Mouse (Mus musculus) hindbrain, embryonic 16.5 days (tissue): Measurements from ENCODE around the gene Adora3. TPM values are rescaled to one million over a fixed set of nuclear protein-coding genes. Genes with fewer than 3 reads are reported as not detected.
"Not testable (repeated sequence)": the region's sequence is repeated elsewhere in the genome, so short reads cannot be mapped to it uniquely, and the experiment has no call there.

Experiments
- ATAC-seq: fragments of 200-750 bp; cut with Nextera tagmentation; 2 replicates; pipeline ENCODE4 v1.8.0; 2017; ENCODE audit warnings: moderate TSS enrichment, moderate library complexity
- H3K27ac ChIP-seq: fragments of 300-500 bp; sonication (generic); 2 replicates; pipeline ENCODE4 v1.5.1; 2014; ENCODE audit warnings: low read depth, mild to moderate bottlenecking, control low read depth, low read length, moderate library complexity
- H3K27me3 ChIP-seq: fragments of 300-500 bp; sonication (generic); replicated peaks from 2 replicates; pipeline ENCODE4 v1.6.1; 2014; ENCODE audit warnings: low read length; ENCODE audit not compliant: control insufficient read depth, insufficient read depth
- H3K36me3 ChIP-seq: fragments of 300-500 bp; sonication (generic); 2 replicates; pipeline ENCODE4 v1.6.1; 2014; ENCODE audit warnings: mild to moderate bottlenecking, low read length, moderate library complexity, mixed read lengths; ENCODE audit not compliant: control insufficient read depth, insufficient read depth
- H3K4me1 ChIP-seq: fragments of 300-500 bp; sonication (generic); 2 replicates; pipeline ENCODE4 v1.6.1; 2014; ENCODE audit warnings: low read depth, low read length; ENCODE audit not compliant: control insufficient read depth, insufficient read depth
- H3K4me2 ChIP-seq: fragments of 300-500 bp; sonication (generic); 2 replicates; pipeline ENCODE4 v1.6.1; 2014; ENCODE audit warnings: mild to moderate bottlenecking, low read length, control low read depth, moderate library complexity
- H3K4me3 ChIP-seq: fragments of 300-500 bp; sonication (generic); 2 replicates; pipeline ENCODE4 v1.5.1; 2014; ENCODE audit warnings: mild to moderate bottlenecking, low read length, control low read depth, moderate library complexity
- H3K9ac ChIP-seq: fragments of 300-500 bp; sonication (generic); 2 replicates; pipeline ENCODE4 v1.6.1; 2014; ENCODE audit warnings: low read depth, mild to moderate bottlenecking, control low read depth, low read length, moderate library complexity
- H3K9me3 ChIP-seq: fragments of 300-500 bp; sonication (generic); 2 replicates; pipeline ENCODE4 v1.6.1; 2014; ENCODE audit warnings: mild to moderate bottlenecking, low read length, moderate library complexity; ENCODE audit not compliant: control insufficient read depth
- WGBS: fragments of 180-500 bp; shearing (Covaris S2); extraction: QIAGEN DNeasy Blood & Tissue Kit; methylation state at CpG from one replicate; pipeline ENCODE4 v1.1.7; 2014; 5-methylcytosine and 5-hydroxymethylcytosine counted together
- polyA plus RNA-seq: library from polyadenylated mRNA; unstranded; fragments of >200 nt; fragmentation: Nextera tagmentation; extraction: Ambion mirVana; gene quantifications from 2 replicates; pipeline ENCODE4 v1.2.1, GENCODE M21; 2015

Gene Adora3
- polyA plus RNA-seq, 1 experiment from 2014 or later: 0.26 TPM

- ATAC-seq: no peak
- H3K4me3 ChIP-seq: no peak overlapping the region
- no peaks in the 10 kb centered on the region for H3K4me1 ChIP-seq
- H3K4me2 ChIP-seq: no peak overlapping the region
- 38% methylated on average over 9 of the region's 9 CpGs for WGBS
- no peaks in the 10 kb centered on the region for H3K36me3 ChIP-seq
- H3K9ac ChIP-seq: no peak overlapping the region
- no peaks in the 10 kb centered on the region for H3K27me3 ChIP-seq
- no peak overlapping the region for H3K27ac ChIP-seq
- no peaks in the 10 kb centered on the region for H3K9me3 ChIP-seq
Observed at GRCm38 (mm10) chr3:105907956-105908655, 37.4 kb downstream of the Adora3 start.

- Histone ChIP-seq H3K9me3 (no peaks in the 10 kb centered on the region), H3K4me2 (no peak overlapping the region), H3K9ac (no peak overlapping the region), H3K4me3 (no peak overlapping the region), H3K27ac (no peak overlapping the region), H3K4me1 (no peaks in the 10 kb centered on the region), H3K36me3 (no peaks in the 10 kb centered on the region), H3K27me3 (no peaks in the 10 kb centered on the region)
- 94% methylated on average over 4 of the region's 4 CpGs for WGBS
- no peak for ATAC-seq
Observed at GRCm38 (mm10) chr3:105908976-105909375, 38.3 kb downstream of the Adora3 start.

GRCm38 (mm10) chr3:105910519-105911190 is 40.0 kb downstream of the Adora3 start:
- Histone ChIP-seq H3K9me3 (no peaks in the 10 kb centered on the region), H3K9ac (no peak overlapping the region), H3K27me3 (no peaks in the 10 kb centered on the region), H3K4me2 (no peak overlapping the region), H3K27ac (no peak overlapping the region), H3K36me3 (no peaks in the 10 kb centered on the region), H3K4me3 (no peak overlapping the region), H3K4me1 (no peaks in the 10 kb centered on the region)
- ATAC-seq: no peak
- 82% methylated on average over 11 of the region's 11 CpGs for WGBS

GRCm38 (mm10) chr3:105912097-105912880 is 41.6 kb downstream of the Adora3 start:
- no peak for ATAC-seq
- no peak overlapping the region for H3K9ac ChIP-seq
- 83% methylated on average over 9 of the region's 9 CpGs for WGBS
- H3K27me3 ChIP-seq: no peaks in the 10 kb centered on the region
- no peak overlapping the region for H3K27ac ChIP-seq
- no peak overlapping the region for H3K4me2 ChIP-seq
- no peaks in the 10 kb centered on the region for H3K9me3 ChIP-seq
- H3K4me3 ChIP-seq: no peak overlapping the region
- H3K36me3 ChIP-seq: no peaks in the 10 kb centered on the region
- no peaks in the 10 kb centered on the region for H3K4me1 ChIP-seq

GRCm38 (mm10) chr3:105913839-105914681 is 43.4 kb downstream of the Adora3 start:
- WGBS: 79% methylated on average over 10 of the region's 10 CpGs
- no peak overlapping the region for H3K9ac ChIP-seq
- H3K4me2 ChIP-seq: no peak overlapping the region
- H3K4me1 ChIP-seq: no peaks in the 10 kb centered on the region
- no peaks in the 10 kb centered on the region for H3K9me3 ChIP-seq
- ATAC-seq: no peak
- no peak overlapping the region for H3K27ac ChIP-seq
- H3K36me3 ChIP-seq: no peaks in the 10 kb centered on the region
- no peaks in the 10 kb centered on the region for H3K27me3 ChIP-seq
- no peak overlapping the region for H3K4me3 ChIP-seq

GRCm38 (mm10) chr3:105915281-105915680 is 44.6 kb downstream of the Adora3 start:
- Histone ChIP-seq H3K4me3 (no peak overlapping the region), H3K4me2 (no peak overlapping the region), H3K9ac (no peak overlapping the region), H3K27me3 (no peaks in the 10 kb centered on the region), H3K27ac (no peak overlapping the region), H3K9me3 (no peaks in the 10 kb centered on the region), H3K4me1 (no peaks in the 10 kb centered on the region), H3K36me3 (no peaks in the 10 kb centered on the region)
- 40% methylated on average over 1 of the region's 1 CpGs for WGBS
- ATAC-seq: no peak

GRCm38 (mm10) chr3:105916455-105916854 is 45.8 kb downstream of the Adora3 start:
- H3K9me3 ChIP-seq, H3K4me2 ChIP-seq, ATAC-seq, H3K27ac ChIP-seq, H3K4me1 ChIP-seq, H3K4me3 ChIP-seq, H3K27me3 ChIP-seq, H3K9ac ChIP-seq, H3K36me3 ChIP-seq: not testable (repeated sequence)

- Histone ChIP-seq H3K27ac (no peak overlapping the region), H3K36me3 (no peaks in the 10 kb centered on the region), H3K9me3 (no peaks in the 10 kb centered on the region), H3K4me3 (no peak overlapping the region), H3K4me1 (no peaks in the 10 kb centered on the region), H3K27me3 (no peaks in the 10 kb centered on the region), H3K4me2 (no peak overlapping the region), H3K9ac (no peak overlapping the region)
- WGBS: 73% methylated on average over 10 of the region's 10 CpGs
- no peak for ATAC-seq
Observed at GRCm38 (mm10) chr3:105917656-105918354, 47.1 kb downstream of the Adora3 start.
